Mouse (Mus musculus) cerebellum, adult 9-11 months (tissue): ENCODE results near the gene Kncn.

Experiments used
- DNase-seq: peaks from one replicate; pipeline ENCODE4 v3.0.0; 2022

Gene Kncn

GRCm38 (mm10) chr4:115884022-115884421 lies at the start of gene Kncn:
Kncn (plus strand) TSS chr4:115884400.
- DNase-seq, result no peak

GRCm38 (mm10) chr4:115835576-115835975 lies 48.6 kb upstream of the Kncn start:
- DNase-seq, result no peak

GRCm38 (mm10) chr4:115838196-115838595 lies 46.0 kb upstream of the Kncn start:
- no peak for DNase-seq

GRCm38 (mm10) chr4:115838696-115839641 lies 45.2 kb upstream of the Kncn start, which contains the start of gene Mknk1:
Mknk1 (plus strand) TSS chr4:115839198.
- DNase-seq, result peak; percentile 92

GRCm38 (mm10) chr4:115839956-115840355 lies 44.2 kb upstream of the Kncn start:
- DNase-seq, result peak; percentile 43

- peak; percentile 29 for DNase-seq
These were observed 43.4 kb upstream of the Kncn start for GRCm38 (mm10) chr4:115840842-115841241.

- DNase-seq, result no peak
These were observed 37.5 kb upstream of the Kncn start for GRCm38 (mm10) chr4:115846656-115847055.

- DNase-seq, result no peak
These were observed 36.8 kb upstream of the Kncn start for GRCm38 (mm10) chr4:115847377-115847776.

GRCm38 (mm10) chr4:115848083-115848482 lies 36.1 kb upstream of the Kncn start:
- DNase-seq, result no peak

GRCm38 (mm10) chr4:115848990-115849677 lies 35.1 kb upstream of the Kncn start:
- DNase-seq, result no peak

GRCm38 (mm10) chr4:115850111-115850510 lies 34.1 kb upstream of the Kncn start:
- DNase-seq, result no peak

- DNase-seq, result no peak
These were observed 33.6 kb upstream of the Kncn start for GRCm38 (mm10) chr4:115850631-115851030.

GRCm38 (mm10) chr4:115851569-115851968 lies 32.6 kb upstream of the Kncn start:
- no peak for DNase-seq

- no peak for DNase-seq
These were observed 29.1 kb upstream of the Kncn start for GRCm38 (mm10) chr4:115855100-115855499.

GRCm38 (mm10) chr4:115855609-115856008 lies 28.6 kb upstream of the Kncn start:
- no peak for DNase-seq

- DNase-seq, result no peak
These were observed 27.9 kb upstream of the Kncn start for GRCm38 (mm10) chr4:115856282-115856681.

GRCm38 (mm10) chr4:115857293-115857883 lies 26.8 kb upstream of the Kncn start:
- DNase-seq, result no peak

GRCm38 (mm10) chr4:115863352-115863751 lies 20.8 kb upstream of the Kncn start:
- DNase-seq, result no peak

GRCm38 (mm10) chr4:115863880-115864279 lies 20.3 kb upstream of the Kncn start:
- DNase-seq, result no peak

GRCm38 (mm10) chr4:115869512-115870210 lies 14.5 kb upstream of the Kncn start:
- no peak for DNase-seq

GRCm38 (mm10) chr4:115873231-115873630 lies 11.0 kb upstream of the Kncn start:
- no peak for DNase-seq

- no peak for DNase-seq
These were observed 6.0 kb upstream of the Kncn start for GRCm38 (mm10) chr4:115878216-115878678.

- no peak for DNase-seq
These were observed 5.4 kb upstream of the Kncn start for GRCm38 (mm10) chr4:115878828-115879227.
